Mouse (Mus musculus) natural killer cell, adult 2 months (primary cell): ENCODE results near the gene Phrf1.

Experiments
- DNase-seq, 2 experiments: peaks; one replicate each; pipeline ENCODE4 v3.0.0; 2022; ENCODE audit warnings: low spot score in 2 of 2

Phrf1 gene

DNA sequence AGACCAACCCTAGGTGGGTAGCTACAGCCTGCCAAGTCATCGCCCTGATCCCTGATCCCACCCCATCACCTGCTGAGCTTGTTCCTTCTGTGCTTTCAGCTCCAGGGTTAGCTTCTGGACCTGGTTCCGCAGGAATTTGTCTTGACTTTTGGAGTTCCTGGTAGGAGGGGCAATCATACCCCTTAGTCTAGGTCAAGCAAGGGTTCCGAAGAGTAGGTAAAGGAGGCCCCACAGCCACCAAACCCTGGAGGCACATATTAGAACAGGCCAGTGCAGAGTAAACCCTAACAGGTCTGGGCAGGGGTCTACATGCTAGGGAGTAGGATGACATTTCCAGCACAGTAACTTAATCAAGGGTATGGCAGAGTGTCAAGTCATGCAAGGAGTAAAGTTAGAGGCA, 15.5 kb upstream of the Phrf1 start:
- no peak for DNase-seq

DNA sequence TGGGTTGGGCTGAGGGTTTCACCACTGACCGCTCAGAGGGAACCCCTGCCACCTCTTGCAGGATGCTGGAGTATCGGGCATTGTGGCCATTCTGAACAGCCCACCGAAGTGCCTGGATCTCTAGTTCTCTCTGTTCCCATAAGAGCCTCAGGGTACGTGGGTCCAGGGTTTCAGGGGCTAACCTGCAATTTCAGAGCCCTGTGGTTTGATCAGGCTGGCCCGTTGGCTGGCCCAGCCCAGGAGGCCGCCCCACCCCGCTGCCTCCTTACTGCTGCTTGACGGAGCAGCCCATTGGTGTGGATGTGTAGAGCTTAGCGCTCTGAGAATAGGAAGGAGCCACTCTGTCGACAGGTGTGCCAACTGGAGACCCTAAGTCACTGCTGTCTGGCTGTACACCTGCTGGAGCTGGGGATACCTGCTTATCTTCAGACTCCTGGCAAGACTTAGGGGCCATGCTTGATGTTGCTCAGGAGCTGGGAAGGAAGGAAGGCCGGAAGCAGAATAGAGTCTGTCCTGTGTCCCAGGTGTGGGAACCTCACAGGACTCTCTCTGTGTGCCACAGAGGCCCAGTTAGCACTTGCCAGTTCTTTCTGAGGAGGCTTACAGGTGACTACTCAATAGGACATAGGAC, 14.9 kb upstream of the Phrf1 start, which contains the start of gene Lmntd2:
Lmntd2 (minus strand) TSS at position 476 of the 631 bp plus-strand sequence.
- no peak for DNase-seq

DNA sequence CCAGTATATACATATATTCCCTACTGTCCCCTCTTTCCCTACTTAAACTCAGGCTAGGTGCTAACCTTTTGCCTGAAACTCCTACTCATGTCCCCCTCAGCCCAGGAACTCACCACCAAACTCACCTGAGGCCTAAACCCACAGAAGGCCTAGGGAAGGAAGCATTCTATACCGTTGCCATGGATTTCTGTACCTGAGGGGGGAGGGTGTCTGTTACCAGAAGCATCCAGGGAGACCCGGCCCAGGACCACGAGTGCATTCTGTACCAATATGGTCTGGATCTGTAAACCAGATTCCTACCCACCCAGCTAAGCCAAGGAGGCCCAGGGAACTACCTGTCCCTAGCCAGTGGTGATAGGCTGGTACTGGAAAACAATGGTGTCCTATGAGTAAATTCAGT, 14.3 kb upstream of the Phrf1 start:
- no peak for DNase-seq

DNA sequence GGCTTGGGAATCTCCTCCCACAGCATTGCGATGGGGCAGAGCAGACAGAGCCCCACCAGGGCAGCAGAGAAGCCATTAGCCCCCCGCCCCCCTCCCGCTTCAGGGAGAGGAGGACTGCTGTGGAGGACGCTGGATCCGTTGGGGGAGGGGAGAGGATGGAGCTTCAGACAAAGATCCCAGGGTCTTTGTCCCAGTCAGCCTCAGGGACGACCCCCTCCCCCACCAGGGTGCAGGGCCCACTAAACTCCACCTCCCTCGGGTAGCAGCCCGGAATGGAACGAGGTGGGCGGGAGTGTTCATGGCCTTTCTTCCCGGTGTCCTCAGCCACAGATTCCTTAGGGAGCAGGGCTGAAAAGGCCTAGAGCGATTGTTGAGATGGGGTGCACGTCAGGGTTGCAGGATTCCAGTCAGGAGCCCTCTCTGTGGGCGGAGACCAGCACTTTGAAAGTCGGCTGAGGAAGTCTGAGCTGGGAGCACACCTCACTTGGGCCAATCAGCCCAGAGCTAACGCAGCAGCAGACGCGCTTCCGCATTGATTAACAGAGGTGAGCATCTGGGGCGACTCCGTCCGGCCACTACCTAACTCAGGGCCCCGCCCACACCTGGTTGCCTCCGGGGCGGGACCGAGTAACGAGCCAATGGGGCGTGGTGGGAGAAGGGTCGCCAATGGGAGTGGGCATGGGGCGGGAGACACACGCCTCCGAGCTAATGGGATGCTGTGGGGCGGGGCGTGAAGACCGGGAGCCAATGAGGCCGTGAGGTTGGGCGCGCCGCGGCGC, 13.3 kb upstream of the Phrf1 start, which contains the start of gene Rassf7:
Rassf7 (plus strand) TSS at position 760 of the 779 bp plus-strand sequence.
- DNase-seq: peak; percentile 90 to 97

DNA sequence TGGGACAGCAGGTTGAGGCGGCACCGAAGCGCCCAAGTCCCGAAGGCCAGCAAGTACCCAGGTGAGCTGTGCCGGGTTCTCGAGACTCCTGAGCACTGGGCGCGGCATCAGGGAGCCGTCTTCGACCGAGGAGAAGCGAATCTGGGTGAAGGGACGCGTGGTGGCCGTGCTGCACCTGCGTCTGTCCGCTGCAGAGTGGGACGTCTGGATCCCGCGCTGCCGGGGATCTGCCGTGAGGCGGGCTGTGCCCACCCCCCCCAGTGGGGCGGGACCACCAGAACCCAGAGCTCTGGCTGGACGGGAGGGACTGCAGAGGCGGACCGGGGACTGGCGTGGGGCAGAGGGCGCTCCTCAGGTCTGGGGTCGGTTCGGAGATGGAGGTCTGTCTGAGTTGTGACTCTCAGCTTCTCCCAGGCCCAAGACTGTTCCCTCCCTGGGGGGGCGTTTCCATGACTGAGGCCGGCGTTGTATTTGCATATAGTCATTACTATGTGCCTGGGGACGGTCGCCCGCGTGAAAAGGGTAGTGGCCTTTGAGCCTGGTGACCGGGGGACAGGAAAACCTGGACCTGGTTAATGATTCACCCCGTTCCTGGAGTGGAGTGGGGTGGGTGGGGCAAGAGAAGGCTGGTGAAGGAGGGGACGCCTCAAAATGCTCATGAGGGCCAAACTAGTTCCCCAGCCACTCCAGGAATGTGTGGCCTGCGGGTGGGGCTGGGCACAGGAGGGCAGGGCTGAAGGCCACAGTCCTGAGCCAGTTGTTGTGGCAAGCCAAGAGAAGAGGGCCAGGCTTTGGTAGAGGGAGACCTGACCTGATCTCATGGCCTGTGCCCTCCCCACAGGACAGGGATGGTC, 12.5 kb upstream of the Phrf1 start:
- DNase-seq: peak in 1 of 2 experiments; percentile 46

DNA sequence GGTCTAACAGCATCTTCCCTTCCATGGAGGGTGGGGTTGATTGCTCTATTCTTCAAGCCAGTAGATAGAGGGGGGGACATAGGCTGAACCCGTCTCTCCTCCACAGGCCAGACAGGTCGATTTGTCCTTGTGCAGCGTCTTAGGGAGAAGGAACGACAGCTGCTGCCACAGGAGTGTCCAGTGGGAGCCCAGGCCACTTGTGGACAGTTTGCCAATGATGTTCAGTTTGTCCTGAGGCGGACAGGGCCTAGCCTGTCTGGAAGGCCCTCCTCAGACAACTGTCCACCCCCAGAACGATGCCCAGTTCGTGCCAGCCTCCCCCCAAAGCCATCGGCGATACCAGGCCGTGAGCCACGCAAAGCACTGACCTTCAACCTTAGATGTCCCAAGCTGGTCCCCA, 11.7 kb upstream of the Phrf1 start:
- DNase-seq: no peak

DNA sequence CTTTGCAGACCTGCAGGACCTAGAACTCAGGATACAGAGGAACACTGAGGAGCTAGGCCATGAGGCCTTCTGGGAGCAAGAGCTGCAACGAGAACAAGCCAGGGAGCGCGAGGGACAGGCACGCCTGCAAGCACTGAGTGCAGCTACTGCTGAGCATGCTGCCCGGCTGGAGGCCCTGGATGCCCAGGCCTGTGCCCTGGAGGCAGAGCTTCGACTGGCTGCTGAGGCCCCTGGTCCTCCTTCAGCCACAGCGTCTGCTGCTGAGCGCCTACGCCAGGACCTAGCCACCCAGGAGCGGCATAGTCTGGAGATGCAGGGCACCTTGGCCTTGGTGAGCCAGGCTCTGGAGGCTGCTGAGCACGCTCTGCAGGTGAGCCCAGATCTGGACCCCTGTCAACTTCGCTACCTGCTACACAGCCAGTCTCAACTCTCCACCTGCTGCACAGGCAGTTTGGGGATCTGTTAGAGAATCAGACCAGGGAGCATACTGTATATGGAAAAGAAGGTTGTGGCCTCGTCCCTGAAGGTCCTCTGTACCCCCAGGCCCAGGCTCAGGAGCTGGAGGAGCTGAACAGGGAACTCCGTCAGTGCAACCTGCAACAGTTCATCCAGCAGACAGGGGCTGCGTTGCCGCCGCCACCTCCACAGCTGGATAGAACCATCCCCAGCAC, 11.1 kb upstream of the Phrf1 start:
- DNase-seq: no peak

DNA sequence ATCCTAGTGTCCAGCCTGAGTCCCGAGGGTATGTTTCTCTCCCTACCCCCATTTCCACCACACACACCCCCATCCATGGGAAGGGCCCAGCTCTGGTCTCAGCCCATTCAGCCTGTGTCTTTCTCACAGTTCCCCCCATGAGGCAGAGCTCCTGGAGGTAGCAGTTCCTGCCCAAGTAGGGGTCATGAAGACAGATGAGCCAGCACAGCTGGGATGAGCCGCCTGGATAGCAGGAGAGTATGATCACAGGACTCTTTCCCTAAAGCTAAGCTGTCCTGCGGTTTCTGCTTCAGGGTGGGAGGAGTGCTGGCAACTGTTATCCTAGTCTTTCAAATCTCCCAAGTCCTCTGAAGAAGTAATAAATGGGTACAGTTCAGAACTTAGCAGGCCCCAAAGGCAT, 10.4 kb upstream of the Phrf1 start:
- DNase-seq: no peak

DNA sequence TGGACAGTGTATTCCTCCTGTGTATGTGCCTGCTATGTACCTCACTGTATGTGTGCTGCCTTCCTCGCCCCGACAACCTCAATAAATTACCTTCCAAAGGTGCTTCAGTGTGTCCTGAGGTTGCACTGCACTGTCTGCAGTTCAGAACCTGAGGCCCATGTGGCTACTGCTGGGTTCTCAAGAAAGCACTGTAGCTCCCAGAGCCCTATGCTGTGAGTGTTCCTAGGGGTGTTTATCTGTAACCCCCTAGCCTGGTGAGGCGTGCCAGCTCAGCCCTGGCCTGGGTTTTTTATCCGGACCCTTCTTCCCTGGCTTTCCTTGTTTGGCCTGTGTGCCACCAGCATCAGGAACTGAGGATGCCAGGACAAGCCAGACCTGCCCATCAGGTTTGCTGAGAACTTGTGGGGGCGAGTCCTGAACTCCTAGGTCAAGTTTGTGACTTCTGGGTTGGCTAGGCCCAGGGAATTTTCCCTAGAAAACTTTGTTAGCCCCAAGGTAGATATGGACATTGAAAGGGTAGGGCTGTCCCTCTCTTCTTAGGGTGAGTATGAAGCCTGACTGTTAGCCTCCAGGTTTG, 9.9 kb upstream of the Phrf1 start:
- DNase-seq: no peak

DNA sequence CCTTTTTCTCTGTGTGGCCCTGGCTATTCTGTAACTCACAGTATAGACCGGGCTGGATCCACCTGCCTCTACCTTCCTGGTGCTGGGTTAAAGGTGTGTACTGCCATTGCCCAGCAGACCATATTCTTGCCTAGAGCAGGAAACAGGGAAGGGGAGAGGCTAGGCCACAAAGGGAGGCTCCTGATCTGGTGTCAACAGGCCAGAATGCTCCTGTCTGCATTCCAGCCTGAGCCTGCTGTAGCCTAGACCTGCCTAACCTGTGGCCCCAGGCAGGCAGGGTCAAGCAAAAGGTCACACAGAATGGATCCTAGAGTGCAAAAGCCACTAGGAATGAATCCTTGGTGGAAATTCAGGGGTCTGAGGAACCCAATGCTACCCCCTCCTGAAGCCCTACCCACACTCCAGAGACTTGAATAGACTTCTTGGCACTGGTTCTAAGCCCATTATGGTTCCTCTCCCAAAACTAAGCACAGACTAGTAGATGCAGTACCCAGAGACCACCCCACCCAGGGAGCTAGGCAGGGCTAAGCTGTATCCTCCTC, 9.0 kb upstream of the Phrf1 start:
- DNase-seq: no peak

DNA sequence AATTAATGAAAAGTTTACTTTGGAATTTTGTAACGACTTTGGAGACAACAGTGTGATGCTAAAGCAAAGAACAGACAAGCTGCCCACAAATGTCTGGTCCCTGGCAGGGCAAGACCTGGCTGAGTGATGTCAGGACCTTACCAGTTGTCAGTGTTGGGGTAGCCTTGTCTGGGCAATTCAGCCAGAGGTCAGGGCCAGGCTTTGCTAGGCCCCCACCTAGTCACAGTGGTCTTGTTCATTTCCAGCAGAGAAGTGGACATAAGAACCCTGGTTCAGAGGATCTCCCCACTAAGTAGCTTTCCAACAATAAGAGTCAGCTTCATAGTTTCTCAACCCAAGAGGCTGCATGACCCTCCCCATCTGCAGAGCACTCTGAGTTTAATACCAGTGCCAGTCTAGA, 8.2 kb upstream of the Phrf1 start:
- DNase-seq: no peak

DNA sequence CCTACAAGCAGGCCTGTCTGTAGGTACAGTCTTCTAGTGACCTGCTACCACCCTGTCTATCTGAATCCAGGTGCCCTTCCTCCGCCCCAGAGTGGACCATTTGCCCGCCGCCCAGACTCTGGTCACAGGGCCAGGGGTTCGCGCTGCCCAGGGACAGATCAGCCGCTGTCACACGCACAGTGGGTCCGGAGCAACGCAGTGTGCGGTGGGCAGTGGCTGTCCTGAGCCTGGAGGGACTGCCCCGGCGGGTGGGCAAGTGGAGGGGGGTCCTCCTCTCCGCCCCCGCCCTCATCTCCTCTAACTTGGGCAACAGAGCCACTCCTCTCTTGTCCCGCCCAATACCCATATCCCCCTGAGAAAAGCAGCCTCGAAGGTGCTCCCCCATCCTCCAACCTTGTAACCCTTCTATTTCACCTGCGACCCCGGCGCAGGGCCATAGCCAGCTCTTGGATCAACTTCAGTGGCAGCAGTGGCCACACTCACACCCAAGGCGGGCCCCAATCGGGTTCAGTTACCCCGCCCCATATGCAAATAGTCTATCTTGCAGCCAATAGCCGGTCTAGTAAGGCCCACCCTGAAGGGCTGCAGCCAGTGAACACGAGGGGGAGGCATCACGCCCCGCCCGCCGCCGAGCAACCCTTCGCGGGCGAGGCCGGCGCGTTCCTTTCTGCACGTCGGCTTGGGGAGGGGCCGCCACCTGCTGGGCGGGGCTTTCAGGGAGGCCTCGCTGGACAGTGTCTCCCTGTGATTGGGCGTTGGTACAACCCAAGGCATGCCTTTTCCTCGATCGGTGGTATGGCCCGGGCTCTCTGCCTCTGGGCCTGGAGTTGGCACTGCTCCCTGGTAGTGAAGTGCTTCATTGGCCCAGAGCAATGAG, 7.1 kb upstream of the Phrf1 start:
- peak; percentile 90 to 92 for DNase-seq

DNA sequence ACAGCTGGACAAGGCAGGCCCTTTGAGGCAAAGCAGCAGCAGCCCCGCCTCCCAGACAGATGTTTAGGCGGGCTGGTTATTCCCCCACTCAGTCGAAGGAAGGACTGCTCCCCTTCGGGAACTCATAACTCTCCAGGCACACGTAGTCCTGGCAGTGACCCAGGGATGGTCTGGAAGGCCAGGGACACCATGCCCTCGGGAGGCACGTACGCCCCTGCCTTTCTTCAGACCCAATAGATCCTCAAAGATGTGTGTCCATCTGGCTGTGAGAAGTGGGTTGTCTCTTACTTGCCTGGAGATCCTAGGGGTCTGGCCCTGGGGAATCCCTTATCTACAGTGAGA, 6.5 kb upstream of the Phrf1 start:
- no peak for DNase-seq

DNA sequence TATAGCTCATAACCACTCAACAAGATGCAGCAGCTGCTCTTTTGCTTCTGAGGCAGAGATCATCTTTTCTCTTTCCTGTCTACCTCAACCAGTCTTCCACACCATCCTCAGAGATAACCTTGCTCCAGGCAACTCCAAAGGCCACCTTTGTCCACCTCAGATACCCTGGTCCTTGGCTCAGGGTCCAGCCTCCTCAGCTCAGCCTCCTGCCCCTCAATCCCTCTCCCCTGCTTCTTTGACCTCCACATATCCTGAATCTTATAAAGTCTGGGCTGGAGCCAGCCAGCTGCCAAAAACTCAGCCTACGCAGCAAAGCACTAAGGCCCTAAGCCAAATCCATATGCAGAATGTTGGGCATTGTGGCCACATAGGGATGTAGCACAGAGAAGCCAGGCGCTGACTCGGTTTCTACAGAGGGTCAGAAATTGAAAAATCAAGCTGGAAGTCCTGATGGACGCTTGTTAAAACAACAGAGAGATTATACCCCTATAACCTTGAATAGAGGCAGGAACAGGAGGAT, 5.8 kb upstream of the Phrf1 start:
- no peak for DNase-seq

DNA sequence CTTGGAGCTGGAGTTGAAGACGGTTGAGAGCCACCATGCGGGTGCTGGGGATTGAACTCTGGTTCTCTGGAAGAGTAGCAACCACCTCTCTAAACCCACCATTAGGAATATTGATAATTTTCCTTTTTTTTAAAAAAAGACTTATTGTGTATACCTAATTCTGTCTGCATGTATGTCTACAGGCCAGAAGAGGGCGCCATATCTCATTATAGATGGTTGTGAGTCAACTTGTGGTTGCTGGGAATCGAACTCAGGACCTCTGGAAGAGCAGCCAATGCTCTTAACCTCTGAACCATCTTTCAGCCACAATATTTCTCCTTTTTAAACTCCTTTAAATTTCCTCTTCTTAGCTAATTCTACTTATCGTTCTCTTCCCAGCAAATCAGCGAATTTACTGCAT, 2.0 kb upstream of the Phrf1 start:
- DNase-seq: no peak

DNA sequence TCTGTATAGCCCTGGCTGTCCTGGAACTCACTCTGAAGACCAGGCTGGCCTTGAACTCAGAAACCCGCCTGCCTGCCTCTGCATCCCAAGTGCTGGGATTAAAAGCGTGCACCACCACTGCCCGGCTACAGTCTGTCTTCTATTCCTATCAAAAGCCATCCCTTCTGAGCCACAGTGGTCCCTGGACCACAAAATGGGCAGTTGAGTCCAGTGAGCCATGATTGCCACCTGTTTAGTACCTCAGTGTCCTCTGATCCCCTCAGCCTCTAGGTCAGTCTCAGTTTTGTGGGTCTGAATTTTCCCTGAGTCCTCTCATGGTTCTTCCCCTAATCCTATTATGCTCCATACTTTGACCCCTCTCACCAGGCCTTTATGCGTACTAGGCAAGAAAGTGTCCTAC, 788 bp upstream of the Phrf1 start:
- DNase-seq: no peak

DNA sequence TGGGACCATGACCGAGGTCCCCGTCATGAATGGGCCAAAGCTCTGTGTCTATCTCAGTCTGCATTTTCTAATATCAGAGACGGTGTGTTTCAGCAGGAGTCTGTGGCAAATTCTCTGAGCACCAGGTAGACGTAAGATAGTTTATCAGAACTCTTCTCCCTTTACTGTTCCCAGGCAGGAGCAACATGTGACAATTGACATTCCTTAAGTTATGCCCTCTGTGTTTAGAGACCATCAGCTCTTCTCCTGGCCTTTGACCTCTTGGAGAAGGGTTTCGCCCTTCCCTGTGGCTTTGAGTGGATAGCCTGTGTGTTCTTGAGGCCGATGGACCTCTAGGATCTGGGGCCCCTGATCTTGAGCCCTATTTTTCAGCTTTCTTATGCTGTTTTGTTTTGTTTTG, 1.1 kb downstream of the Phrf1 start:
- no peak for DNase-seq

DNA sequence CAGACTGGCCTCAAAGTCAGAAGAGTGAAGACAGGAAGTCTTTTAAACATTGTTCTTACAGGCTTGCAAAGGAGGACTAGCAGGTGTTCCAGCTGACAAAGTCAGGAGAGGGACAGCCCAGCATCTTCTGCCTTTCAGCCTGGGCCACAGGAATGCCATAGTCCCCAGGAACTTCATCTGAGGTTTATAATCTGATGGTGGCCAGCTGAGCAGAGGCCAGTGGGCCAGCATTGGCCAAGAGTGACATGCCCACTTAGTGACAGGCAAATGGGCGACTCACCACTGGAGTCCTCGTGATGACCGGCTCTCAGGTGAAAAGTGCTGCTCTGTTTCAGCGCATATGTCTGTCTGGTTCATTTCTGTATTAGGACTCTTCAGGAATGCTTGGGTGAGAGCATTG, 2.0 kb downstream of the Phrf1 start:
- DNase-seq: no peak

DNA sequence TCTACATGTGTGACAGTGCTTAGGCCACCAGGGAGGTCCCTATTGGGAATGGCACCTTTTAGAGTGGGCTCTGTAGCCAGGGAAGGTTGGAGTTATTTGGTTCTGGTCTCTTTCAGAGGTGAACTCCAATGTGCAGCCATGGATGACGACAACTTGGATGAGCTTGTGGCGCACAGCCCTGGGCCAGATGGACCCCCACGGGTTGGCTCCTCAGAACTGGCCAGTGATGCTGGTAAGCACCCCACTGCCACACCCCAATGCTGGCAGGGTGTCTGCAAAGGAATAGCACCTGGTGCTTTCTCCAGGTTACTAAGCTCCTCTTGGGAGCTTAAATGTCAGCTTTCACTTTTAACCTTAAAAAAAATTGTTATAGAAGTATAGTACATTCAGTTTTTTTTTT, 2.5 kb downstream of the Phrf1 start:
- DNase-seq: no peak

DNA sequence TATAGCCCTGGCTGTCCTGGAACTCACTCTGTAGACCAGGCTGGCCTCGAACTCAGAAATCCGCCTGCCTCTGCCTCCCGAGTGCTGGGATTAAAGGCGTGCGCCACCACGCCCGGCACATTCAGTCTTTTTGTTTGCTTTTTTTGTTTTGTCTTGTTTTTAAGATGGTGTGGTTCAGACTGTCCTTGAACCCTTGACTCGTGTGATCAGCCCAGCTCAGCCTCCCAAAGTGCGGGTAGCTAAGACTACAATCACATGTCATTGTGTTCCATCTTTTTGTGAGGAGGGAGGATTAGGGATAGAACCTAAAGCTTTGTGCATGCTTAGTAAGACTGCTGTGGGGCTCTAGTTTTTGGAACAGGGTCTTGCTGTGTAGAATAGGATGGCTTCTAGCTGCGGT, 3.0 kb downstream of the Phrf1 start:
- no peak for DNase-seq
